Mouse (Mus musculus): ENCODE measurements around the gene Zfp667. TPM values are rescaled to one million over a fixed set of nuclear protein-coding genes. Genes with fewer than 3 reads are reported as not detected.
"Not testable (repeated sequence)": the region's sequence is repeated elsewhere in the genome, so short reads cannot be mapped to it uniquely, and the experiment has no call there.

Zfp667 gene
- total RNA-seq, 2 experiments from 2014 or later, result 0.69 to 0.99 TPM

- not testable (repeated sequence) for ATAC-seq (ENCODE audit: poor library complexity, severe bottlenecking)
These were observed 14.4 kb downstream of the Zfp667 start for GRCm38 (mm10) chr7:6300796-6301195.

GRCm38 (mm10) chr7:6330458-6331232, 44.3 kb downstream of the Zfp667 start:
- ATAC-seq (ENCODE audit: poor library complexity, severe bottlenecking), result peak; percentile 37; the same call in 1 of the 2 replicates

DNA sequence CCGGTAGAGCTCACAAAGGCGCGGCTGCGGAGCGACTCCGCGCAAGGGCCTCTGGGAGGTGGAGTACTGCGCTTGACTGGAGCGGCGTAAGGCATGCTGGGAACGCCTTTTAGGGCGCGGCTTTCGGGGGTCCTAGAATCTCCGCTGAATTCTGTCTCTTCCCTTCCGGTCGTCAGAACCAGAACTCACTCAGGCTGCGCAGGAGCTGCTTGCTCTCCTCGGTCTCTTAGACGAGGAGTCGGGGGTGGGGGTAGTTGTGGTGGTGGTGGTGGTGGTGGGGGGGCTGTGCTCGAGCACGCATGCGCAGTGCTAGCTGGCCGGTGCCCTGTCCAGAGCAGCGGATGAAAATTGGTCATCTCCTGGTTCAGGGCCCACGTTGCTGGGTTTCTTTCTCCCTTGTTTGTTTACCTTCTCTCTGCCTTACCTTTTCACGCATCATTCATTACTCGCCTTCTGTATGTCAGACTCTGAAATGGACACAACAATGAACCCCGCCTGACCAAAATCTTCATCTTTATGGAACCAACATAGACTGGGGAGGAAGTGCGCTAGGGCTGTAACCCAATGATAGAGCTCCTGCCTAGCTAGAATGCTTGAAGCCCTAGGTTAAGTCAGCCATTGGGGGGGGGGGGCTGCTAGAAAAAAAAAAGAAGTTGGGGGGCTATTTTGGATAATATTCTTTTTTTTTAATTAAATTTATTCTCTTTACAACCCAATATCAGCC, 45.0 kb downstream of the Zfp667 start, which contains the start of gene Zfp583:
Gene Zfp583, minus strand, starts transcription at position 53 of the 724 bp plus-strand sequence.
- ATAC-seq (ENCODE audit: poor library complexity, severe bottlenecking), result peak; percentile 97

DNA sequence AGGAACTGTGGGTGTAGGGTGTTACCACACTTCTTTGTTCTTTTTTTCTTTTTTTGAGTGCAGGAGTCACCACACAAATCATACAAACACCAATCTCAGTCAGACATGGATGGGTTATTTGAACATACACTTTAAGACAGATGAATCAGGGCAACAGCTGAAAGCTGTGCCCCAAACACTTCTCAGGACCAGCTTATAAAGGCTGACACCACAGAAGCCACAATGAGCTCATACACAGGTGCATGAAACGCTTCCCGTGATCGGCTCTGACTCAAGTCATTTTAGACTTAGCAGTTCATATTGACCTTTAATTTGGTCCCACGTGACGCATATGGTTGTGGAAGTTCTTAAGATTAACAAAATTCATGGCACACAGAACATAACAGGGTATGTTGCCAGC, 53.5 kb downstream of the Zfp667 start:
- ATAC-seq (ENCODE audit: poor library complexity, severe bottlenecking), result no peak

DNA sequence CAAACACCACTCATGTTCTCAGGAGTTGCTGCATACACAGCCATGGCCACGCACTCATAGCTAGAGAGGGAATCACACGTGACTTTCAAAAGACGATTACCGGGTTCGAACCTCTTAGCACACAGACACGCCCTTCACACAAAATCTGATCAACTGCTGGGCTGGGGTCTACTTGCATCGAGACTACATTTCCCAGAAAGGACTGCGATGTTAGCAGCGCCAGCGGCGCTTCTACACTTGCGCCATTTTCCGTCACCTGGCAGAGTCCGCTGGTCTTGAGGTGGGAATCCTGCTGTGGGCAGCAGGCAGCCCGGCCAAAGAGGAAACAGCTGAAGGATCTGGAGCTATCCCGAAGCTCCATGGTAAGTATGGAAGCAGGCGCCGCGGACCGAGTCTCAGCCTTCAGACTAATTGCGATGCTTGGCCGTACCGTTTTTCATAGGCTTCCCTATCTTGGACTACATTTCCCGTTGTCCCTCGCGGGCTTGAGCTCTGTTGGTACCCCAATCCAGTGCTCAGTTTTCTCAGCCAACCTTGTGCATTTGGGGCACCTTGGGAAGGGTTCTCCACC, 57.2 kb downstream of the Zfp667 start, which contains the start of gene Gm3854:
Gene Gm3854, plus strand, starts transcription at position 259 of the 571 bp plus-strand sequence.
- peak; percentile 71 for ATAC-seq (ENCODE audit: poor library complexity, severe bottlenecking)

DNA sequence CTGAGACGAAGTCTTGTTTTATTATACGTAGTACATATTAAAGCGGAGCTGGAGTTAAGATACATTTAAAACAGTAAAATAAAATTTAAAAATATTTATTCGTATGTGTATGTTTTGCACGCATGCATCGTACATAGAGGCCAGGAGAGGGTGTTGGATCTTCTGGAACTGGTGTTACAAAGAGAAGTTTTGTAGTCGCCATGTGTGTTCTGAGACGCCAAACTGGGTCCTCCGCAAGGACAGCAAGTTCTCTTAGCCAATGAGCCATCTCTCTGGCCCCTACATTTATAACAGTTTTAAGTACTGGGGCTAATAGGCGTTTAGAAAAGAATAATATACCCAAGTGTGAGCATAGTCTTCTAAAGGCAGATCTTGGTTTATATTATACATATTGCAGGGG, 57.7 kb downstream of the Zfp667 start:
- ATAC-seq (ENCODE audit: poor library complexity, severe bottlenecking), result no peak

Other genes with a start within 250 kb of the Zfp667 start
- not detected in 2 replicates for gene Nlrp4c, start 241.4 kb upstream of the Zfp667 start, total RNA-seq (2015)
- gene Nlrp4c, start 241.4 kb upstream of the Zfp667 start, total RNA-seq (2017), result not detected in 2 replicates
- 11.9 and 17.0 TPM in 2 replicates for gene Zfp787, start 130.6 kb upstream of the Zfp667 start, total RNA-seq (2015)
- 25.6 and 25.7 TPM in 2 replicates for gene Zfp787, start 130.6 kb upstream of the Zfp667 start, total RNA-seq (2017)
- gene Zfp444, start 114.4 kb upstream of the Zfp667 start, total RNA-seq (2015), result 2.0 and 3.6 TPM in 2 replicates
- gene Zfp444, start 114.4 kb upstream of the Zfp667 start, total RNA-seq (2017), result 4.1 and 8.0 TPM in 2 replicates
- gene Galp, start 89.5 kb upstream of the Zfp667 start, total RNA-seq (2015), result not detected in 2 replicates
- gene Galp, start 89.5 kb upstream of the Zfp667 start, total RNA-seq (2017), result not detected in 2 replicates
- not detected in 2 replicates for gene Zscan5b, start 64.3 kb upstream of the Zfp667 start, total RNA-seq (2015)
- not detected in 2 replicates for gene Zscan5b, start 64.3 kb upstream of the Zfp667 start, total RNA-seq (2017)
- gene Epp13, start 33.9 kb upstream of the Zfp667 start, total RNA-seq (2015), result not detected in 2 replicates
- gene Epp13, start 33.9 kb upstream of the Zfp667 start, total RNA-seq (2017), result not detected in 2 replicates
- gene Zfp583, start 44.7 kb downstream of the Zfp667 start, total RNA-seq (2015), result 0.96 and 1.3 TPM in 2 replicates
- gene Zfp583, start 44.7 kb downstream of the Zfp667 start, total RNA-seq (2017), result 0.88 and 1.8 TPM in 2 replicates
- gene Gm3854, start 57.2 kb downstream of the Zfp667 start, total RNA-seq (2015), result 0.13 and 0.21 TPM in 2 replicates
- gene Gm3854, start 57.2 kb downstream of the Zfp667 start, total RNA-seq (2017), result not detected in 2 replicates
- gene Zfp78, start 76.7 kb downstream of the Zfp667 start, total RNA-seq (2015), result 2.9 and 4.3 TPM in 2 replicates
- 2.0 and 5.1 TPM in 2 replicates for gene Zfp78, start 76.7 kb downstream of the Zfp667 start, total RNA-seq (2017)
- gene Zfp28, start 96.7 kb downstream of the Zfp667 start, total RNA-seq (2015), result 1.5 and 2.5 TPM in 2 replicates
- gene Zfp28, start 96.7 kb downstream of the Zfp667 start, total RNA-seq (2017), result 0.73 and 0.81 TPM in 2 replicates
- gene Smim17, start 112.1 kb downstream of the Zfp667 start, total RNA-seq (2015), result not detected in 2 replicates
- gene Smim17, start 112.1 kb downstream of the Zfp667 start, total RNA-seq (2017), result not detected in 2 replicates
- gene Gm20715, start 123.7 kb downstream of the Zfp667 start, total RNA-seq (2015), result not detected in 2 replicates
- not detected in 2 replicates for gene Gm20715, start 123.7 kb downstream of the Zfp667 start, total RNA-seq (2017)
- not detected in 2 replicates for gene Olfr1344, start 152.1 kb downstream of the Zfp667 start, total RNA-seq (2015)
- not detected in 2 replicates for gene Olfr1344, start 152.1 kb downstream of the Zfp667 start, total RNA-seq (2017)
- not detected in 2 replicates for gene Olfr1336, start 169.6 kb downstream of the Zfp667 start, total RNA-seq (2015)
- not detected in 2 replicates for gene Olfr1336, start 169.6 kb downstream of the Zfp667 start, total RNA-seq (2017)
- not detected in 2 replicates for gene Olfr1346, start 180.5 kb downstream of the Zfp667 start, total RNA-seq (2015)
- not detected in 2 replicates for gene Olfr1346, start 180.5 kb downstream of the Zfp667 start, total RNA-seq (2017)
- gene Olfr5, start 200.4 kb downstream of the Zfp667 start, total RNA-seq (2015), result not detected in 2 replicates
- gene Olfr5, start 200.4 kb downstream of the Zfp667 start, total RNA-seq (2017), result not detected in 2 replicates
- gene Olfr1347, start 213.2 kb downstream of the Zfp667 start, total RNA-seq (2015), result not detected in 2 replicates
- gene Olfr1347, start 213.2 kb downstream of the Zfp667 start, total RNA-seq (2017), result not detected in 2 replicates
- not detected in 2 replicates for gene Olfr1348, start 222.2 kb downstream of the Zfp667 start, total RNA-seq (2015)
- not detected in 2 replicates for gene Olfr1348, start 222.2 kb downstream of the Zfp667 start, total RNA-seq (2017)
- gene Olfr1349, start 236.4 kb downstream of the Zfp667 start, total RNA-seq (2015), result not detected in 2 replicates
- not detected in 2 replicates for gene Olfr1349, start 236.4 kb downstream of the Zfp667 start, total RNA-seq (2017)

Measured in megakaryocyte, adult 5-6 weeks (primary cell).